Mouse (Mus musculus): ENCODE data around the gene Fam168a.

DNA sequence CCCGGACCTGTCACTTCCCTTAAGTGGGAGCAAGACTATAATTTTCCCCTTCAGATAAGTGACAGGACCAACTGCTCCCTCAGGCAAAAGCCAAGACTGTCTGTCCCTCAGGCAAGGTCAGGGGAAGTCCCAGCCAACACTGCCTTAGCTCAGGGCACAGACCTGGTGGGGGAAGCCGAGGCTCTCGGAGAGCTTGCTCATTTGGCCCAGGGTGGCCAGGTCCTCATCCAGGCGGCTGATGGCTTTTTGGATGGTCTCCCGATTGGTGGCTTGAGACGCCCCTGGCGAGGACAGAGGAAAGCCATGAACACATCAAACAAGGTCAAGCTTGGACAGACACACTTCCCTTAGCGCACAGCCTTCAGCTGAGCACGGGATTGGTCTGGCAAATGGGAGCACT, 175.1 kb downstream of the Fam168a start:
- TF ChIP-seq POLR2A (IDR thresholded peaks at IDR 0.05; ENCODE audit: borderline replicate concordance, insufficient read depth, low read length) (no peak), CTCF (IDR thresholded peaks at IDR 0.05; ENCODE audit: borderline replicate concordance, insufficient read depth, low read depth, low read length) (no peak)

Measured in cerebellum, adult 2 months (tissue).